Mouse (Mus musculus): ENCODE data around the gene Tapbp.

GRCm38 (mm10) chr17:33952879-33953278 lies 37.2 kb downstream of the Tapbp start:
- TF ChIP-seq CTCF (IDR thresholded peaks at IDR 0.05; ENCODE audit: extremely low read depth, insufficient read length, insufficient replicate concordance, low read depth, low read length), result no peak
- TF ChIP-seq POLR2A (IDR thresholded peaks at IDR 0.05; ENCODE audit: low read depth, low read length), result no peak
